Mouse (Mus musculus) limb, embryonic 15.5 days (tissue): ENCODE measurements around the gene Siva1. TPM values are rescaled to one million over a fixed set of nuclear protein-coding genes. Genes with fewer than 3 reads are reported as not detected.

ENCODE experiments used
- ATAC-seq: fragments of 200-750 bp; cut with Nextera tagmentation; 2 replicates; pipeline ENCODE4 v1.8.0; 2017; ENCODE audit warnings: low read depth, moderate TSS enrichment; ENCODE audit not compliant: insufficient number of reproducible peaks, low FRiP score, low TSS enrichment
- H3K27ac ChIP-seq: fragments of 300-500 bp; sonication (generic); 2 replicates; pipeline ENCODE4 v1.5.1; 2015; ENCODE audit warnings: moderate library complexity, mild to moderate bottlenecking, inconsistent platforms
- H3K27me3 ChIP-seq: fragments of 300-500 bp; sonication (generic); 2 replicates; pipeline ENCODE4 v1.6.1; 2015; ENCODE audit warnings: inconsistent platforms
- H3K36me3 ChIP-seq: fragments of 300-500 bp; sonication (generic); 2 replicates; pipeline ENCODE4 v1.6.1; 2015; ENCODE audit warnings: inconsistent platforms
- H3K4me1 ChIP-seq: fragments of 300-500 bp; sonication (generic); 2 replicates; pipeline ENCODE4 v1.6.1; 2015; ENCODE audit warnings: inconsistent platforms
- H3K4me2 ChIP-seq: fragments of 300-500 bp; sonication (generic); 2 replicates; pipeline ENCODE4 v1.6.1; 2015; ENCODE audit warnings: mild to moderate bottlenecking, inconsistent platforms
- H3K4me3 ChIP-seq: fragments of 300-500 bp; sonication (generic); 2 replicates; pipeline ENCODE4 v1.5.1; 2015; ENCODE audit warnings: mild to moderate bottlenecking, inconsistent platforms
- H3K9ac ChIP-seq: fragments of 300-500 bp; sonication (generic); 2 replicates; pipeline ENCODE4 v1.6.1; 2015; ENCODE audit warnings: inconsistent platforms
- H3K9me3 ChIP-seq: fragments of 300-500 bp; sonication (generic); 2 replicates; pipeline ENCODE4 v1.6.1; 2016; ENCODE audit warnings: inconsistent platforms
- WGBS: fragments of 180-500 bp; shearing (Covaris S2); methylation state at CpG from one replicate; pipeline ENCODE4 v1.1.7; 2015; 5-methylcytosine and 5-hydroxymethylcytosine counted together
- polyA plus RNA-seq: library from polyadenylated mRNA; unstranded; fragments of >200 nt; fragmentation: Nextera tagmentation; extraction: Ambion mirVana; gene quantifications from 2 replicates; pipeline ENCODE4 v1.2.1, GENCODE M21; 2015

Siva1 gene
- polyA plus RNA-seq, 1 experiment from 2014 or later = 218 TPM

GRCm38 (mm10) chr12:112644855-112645506 is 502 bp downstream of the Siva1 start:
- WGBS = under 1% methylated on average over 75 of the region's 75 CpGs
- ATAC-seq = no peak; the same call in 1 of the 2 replicates
- H3K4me1 ChIP-seq = peaks cover 23% of the 10 kb centered on the region
- H3K4me3 ChIP-seq = peak overlapping the region; percentile 66
- no peaks in the 10 kb centered on the region for H3K9me3 ChIP-seq
- H3K36me3 ChIP-seq = peaks cover 30% of the 10 kb centered on the region
- peak overlapping the region; percentile 91 for H3K27ac ChIP-seq
- H3K27me3 ChIP-seq = no peaks in the 10 kb centered on the region
- peak overlapping the region; percentile 77 for H3K4me2 ChIP-seq
- H3K9ac ChIP-seq = peak overlapping the region; percentile 59

- ATAC-seq = no peak
- WGBS = 36% methylated on average over 6 of the region's 6 CpGs
- Histone ChIP-seq H3K4me2 (peak overlapping the region; percentile 77), H3K36me3 (peaks cover 41% of the 10 kb centered on the region), H3K4me1 (peaks cover 26% of the 10 kb centered on the region), H3K9me3 (no peaks in the 10 kb centered on the region), H3K4me3 (peak overlapping the region; percentile 66), H3K27me3 (no peaks in the 10 kb centered on the region), H3K27ac (0 out of 2 replicates have a peak overlapping the region, but pooled peaks have one; percentile 91), H3K9ac (peak overlapping the region; percentile 59; the same call in 1 of the 2 replicates)
These were observed 1.7 kb downstream of the Siva1 start for GRCm38 (mm10) chr12:112646139-112646538.

GRCm38 (mm10) chr12:112648081-112648480 is 3.6 kb downstream of the Siva1 start:
- H3K9me3 ChIP-seq = no peaks in the 10 kb centered on the region
- no peak overlapping the region for H3K9ac ChIP-seq
- no peak for ATAC-seq
- H3K4me2 ChIP-seq = no peak overlapping the region
- no peak overlapping the region for H3K27ac ChIP-seq
- H3K36me3 ChIP-seq = peaks cover 61% of the 10 kb centered on the region
- peaks cover 26% of the 10 kb centered on the region for H3K4me1 ChIP-seq
- H3K27me3 ChIP-seq = no peaks in the 10 kb centered on the region
- no peak overlapping the region for H3K4me3 ChIP-seq
- WGBS = 86% methylated on average over 5 of the region's 5 CpGs

- no peak overlapping the region for H3K4me3 ChIP-seq
These were observed 7.4 kb downstream of the Siva1 start for GRCm38 (mm10) chr12:112651778-112652439.

GRCm38 (mm10) chr12:112653157-112653824 is 8.8 kb downstream of the Siva1 start:
- 0 out of 2 replicates have a peak overlapping the region, but pooled peaks have one; percentile 14 for H3K27ac ChIP-seq
- no peak overlapping the region for H3K9ac ChIP-seq
- no peaks in the 10 kb centered on the region for H3K27me3 ChIP-seq
- peaks cover 100% of the 10 kb centered on the region for H3K36me3 ChIP-seq
- ATAC-seq = 0 out of 2 replicates have a peak, but pooled peaks have one; percentile 17
- no peak overlapping the region for H3K4me3 ChIP-seq
- H3K4me1 ChIP-seq = peaks cover 10% of the 10 kb centered on the region; the same call in 1 of the 2 replicates
- H3K4me2 ChIP-seq = no peak overlapping the region
- no peaks in the 10 kb centered on the region for H3K9me3 ChIP-seq
- WGBS = 50% methylated on average over 7 of the region's 7 CpGs

More at GRCm38 (mm10) chr12:112651778-112652439, 7.4 kb downstream of the Siva1 start:
- no peaks in the 10 kb centered on the region for H3K27me3 ChIP-seq
- H3K4me1 ChIP-seq = peaks cover 14% of the 10 kb centered on the region
- H3K27ac ChIP-seq = no peak overlapping the region
- H3K4me2 ChIP-seq = no peak overlapping the region
- ATAC-seq = no peak
- no peaks in the 10 kb centered on the region for H3K9me3 ChIP-seq
- WGBS = 77% methylated on average over 5 of the region's 5 CpGs
- peaks cover 99% of the 10 kb centered on the region for H3K36me3 ChIP-seq
- H3K9ac ChIP-seq = no peak overlapping the region

GRCm38 (mm10) chr12:112654076-112654475 is 9.6 kb downstream of the Siva1 start:
- H3K4me3 ChIP-seq = no peak overlapping the region
- peak overlapping the region; percentile 14; the same call in 1 of the 2 replicates for H3K27ac ChIP-seq
- H3K9me3 ChIP-seq = no peaks in the 10 kb centered on the region
- no peaks in the 10 kb centered on the region for H3K27me3 ChIP-seq
- H3K4me1 ChIP-seq = peaks cover 13% of the 10 kb centered on the region; the same call in 1 of the 2 replicates
- peaks cover 100% of the 10 kb centered on the region for H3K36me3 ChIP-seq
- no peak overlapping the region for H3K9ac ChIP-seq
- WGBS = 86% methylated on average over 5 of the region's 5 CpGs
- no peak overlapping the region for H3K4me2 ChIP-seq
- ATAC-seq = no peak

- Histone ChIP-seq H3K36me3 (peaks cover 95% of the 10 kb centered on the region), H3K4me1 (peaks cover 51% of the 10 kb centered on the region), H3K27me3 (no peaks in the 10 kb centered on the region), H3K4me3 (no peak overlapping the region), H3K27ac (peak overlapping the region; percentile 19), H3K9me3 (no peaks in the 10 kb centered on the region), H3K4me2 (no peak overlapping the region), H3K9ac (no peak overlapping the region)
- WGBS = 91% methylated on average over 7 of the region's 7 CpGs
- ATAC-seq = no peak
These were observed 14.1 kb downstream of the Siva1 start for GRCm38 (mm10) chr12:112658619-112659018.

GRCm38 (mm10) chr12:112659109-112659508 is 14.6 kb downstream of the Siva1 start:
- Histone ChIP-seq H3K4me2 (no peak overlapping the region), H3K27ac (peak overlapping the region; percentile 19), H3K27me3 (no peaks in the 10 kb centered on the region), H3K4me3 (no peak overlapping the region), H3K4me1 (peaks cover 56% of the 10 kb centered on the region), H3K9ac (no peak overlapping the region), H3K9me3 (no peaks in the 10 kb centered on the region), H3K36me3 (peaks cover 90% of the 10 kb centered on the region)
- ATAC-seq = no peak
- 82% methylated on average over 6 of the region's 6 CpGs for WGBS

GRCm38 (mm10) chr12:112660576-112661326 is 16.3 kb downstream of the Siva1 start:
- H3K4me1 ChIP-seq = peaks cover 65% of the 10 kb centered on the region
- no peaks in the 10 kb centered on the region for H3K9me3 ChIP-seq
- no peaks in the 10 kb centered on the region for H3K27me3 ChIP-seq
- WGBS = 27% methylated on average over 5 of the region's 5 CpGs
- H3K4me3 ChIP-seq = peak overlapping the region; percentile 10
- H3K36me3 ChIP-seq = peaks cover 86% of the 10 kb centered on the region
- H3K4me2 ChIP-seq = peak overlapping the region; percentile 36
- ATAC-seq = peak; percentile 76
- no peak overlapping the region; the same call in 1 of the 2 replicates for H3K9ac ChIP-seq
- peak overlapping the region; percentile 91 for H3K27ac ChIP-seq

- H3K4me3 ChIP-seq = peak overlapping the region; percentile 10; the same call in 1 of the 2 replicates
- no peaks in the 10 kb centered on the region for H3K27me3 ChIP-seq
- peak overlapping the region; percentile 36 for H3K4me2 ChIP-seq
- H3K27ac ChIP-seq = peak overlapping the region; percentile 91
- no peak overlapping the region; the same call in 1 of the 2 replicates for H3K9ac ChIP-seq
- no peaks in the 10 kb centered on the region for H3K9me3 ChIP-seq
- 73% methylated on average over 3 of the region's 3 CpGs for WGBS
- peaks cover 70% of the 10 kb centered on the region for H3K4me1 ChIP-seq
- ATAC-seq = no peak
- peaks cover 86% of the 10 kb centered on the region for H3K36me3 ChIP-seq
These were observed 16.8 kb downstream of the Siva1 start for GRCm38 (mm10) chr12:112661327-112661605.

- Histone ChIP-seq H3K4me2 (no peak overlapping the region), H3K4me1 (peaks cover 76% of the 10 kb centered on the region), H3K27me3 (no peaks in the 10 kb centered on the region), H3K27ac (peak overlapping the region; percentile 91), H3K36me3 (peaks cover 84% of the 10 kb centered on the region), H3K9me3 (no peaks in the 10 kb centered on the region), H3K4me3 (no peak overlapping the region), H3K9ac (no peak overlapping the region)
- WGBS = 81% methylated on average over 9 of the region's 9 CpGs
- ATAC-seq = no peak
These were observed 17.4 kb downstream of the Siva1 start for GRCm38 (mm10) chr12:112661851-112662250.
